Mouse (Mus musculus): ENCODE results near the gene Txndc5. TPM values are rescaled to one million over a fixed set of nuclear protein-coding genes. Genes with fewer than 3 reads are reported as not detected.
A peak's percentile ranks its signal among the peaks of the same experiment; 100 is the strongest.

The Txndc5 gene
- total RNA-seq (2021) = 10 to 100 TPM; 68.5 to 71.9 TPM

DNA sequence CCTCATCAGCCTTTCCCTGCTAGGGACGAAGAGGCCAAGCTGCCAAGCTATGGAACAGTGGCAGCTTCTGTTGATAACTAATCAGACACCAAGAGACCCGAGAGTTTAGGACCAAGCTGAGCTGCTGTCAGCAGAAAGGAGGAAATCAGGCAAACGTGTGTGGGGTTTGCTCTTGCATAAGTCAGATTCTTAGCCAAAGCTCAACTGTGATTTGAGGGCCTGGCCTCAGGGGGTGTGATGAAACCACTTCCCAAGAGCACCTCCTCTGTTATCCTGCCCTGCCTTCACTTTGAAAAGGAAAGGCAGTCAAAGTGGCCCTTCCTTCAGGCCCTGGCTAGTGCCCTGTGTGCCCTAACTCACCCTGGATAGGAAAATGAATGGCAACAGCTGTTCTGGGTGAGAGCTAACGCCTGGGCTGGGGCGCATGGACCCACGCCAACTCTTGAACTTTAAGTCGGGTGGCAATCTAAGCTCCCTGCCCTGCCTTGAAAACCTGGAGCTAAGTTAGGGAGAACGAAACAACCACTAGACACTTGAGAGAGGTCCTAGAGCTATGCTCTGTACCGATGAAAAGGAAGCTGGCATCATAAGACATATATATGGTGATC lies at the start of gene Txndc5:
Txndc5 (minus strand) TSS at position 138 of the 608 bp plus-strand sequence.
- intact Hi-C loops (cut with DNase I) = loop anchor here (5.0 kb wide), 2 partner anchors 54 to 186 kb away; no protein-coding TSS in a partner anchor
- DNase-seq = no peak

DNA sequence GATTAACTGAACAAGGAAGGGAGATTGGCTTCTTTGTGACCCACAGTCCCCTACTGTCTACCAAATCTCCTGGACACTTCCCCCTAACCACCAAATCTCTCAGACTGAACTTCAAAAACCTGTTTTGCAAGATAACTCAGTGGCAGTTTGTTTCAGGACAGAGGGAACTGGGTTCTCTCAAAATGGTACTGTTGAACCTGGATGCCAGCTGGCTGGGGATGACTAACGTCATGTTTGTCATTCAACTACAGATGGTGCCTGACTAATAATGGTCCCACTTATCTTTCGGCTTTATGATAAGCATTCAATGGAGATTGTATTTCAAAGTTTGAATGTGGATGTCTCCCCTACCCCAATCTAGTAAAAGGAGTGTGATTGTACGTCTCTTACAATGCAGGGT lies 46.0 kb upstream of the Txndc5 start:
- intact Hi-C loops (cut with DNase I) = no loop called here
- no peak for DNase-seq

DNA sequence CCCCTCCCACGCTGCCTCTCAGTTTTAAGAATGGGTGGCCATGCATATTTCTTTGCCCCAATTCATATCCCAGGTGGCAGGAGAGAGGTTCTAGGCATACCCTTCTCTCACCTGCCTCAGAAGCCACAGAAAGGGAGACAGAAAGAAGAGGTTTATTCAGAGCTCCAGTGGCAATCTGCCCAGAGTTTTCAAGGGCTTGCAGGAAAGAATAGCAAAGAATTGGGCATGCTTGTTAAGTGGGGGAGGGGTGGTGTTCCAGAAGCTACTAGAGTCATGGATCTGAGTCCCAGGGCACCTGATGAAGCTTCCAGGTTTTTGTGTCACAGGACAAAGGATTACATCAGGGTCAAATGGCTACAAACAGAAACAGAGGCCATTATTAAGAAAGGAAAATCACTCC lies 44.7 kb upstream of the Txndc5 start:
- intact Hi-C loops (cut with DNase I) = no loop called here
- DNase-seq = peak; percentile 37 to 41

DNA sequence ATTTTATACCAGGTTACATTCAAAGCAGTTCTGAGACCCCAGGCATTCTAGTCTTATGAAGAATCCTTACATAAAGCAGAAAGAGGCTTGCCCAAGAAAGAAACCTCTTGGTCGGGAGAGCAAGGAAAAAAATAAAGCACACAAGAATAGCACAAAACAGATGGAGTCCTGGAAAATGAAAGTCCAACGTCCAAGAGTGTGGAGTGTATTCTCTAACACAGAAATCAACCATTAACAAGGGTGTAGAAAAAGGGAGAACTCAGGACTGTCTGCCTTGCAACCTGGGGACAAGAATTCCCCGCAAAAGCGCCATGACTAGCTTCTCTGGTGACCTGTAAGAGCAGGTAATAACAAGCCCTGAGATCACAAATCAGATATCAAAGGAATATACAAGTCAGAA lies 36.6 kb upstream of the Txndc5 start:
- DNase-seq = no peak
- intact Hi-C loops (cut with DNase I) = no loop called here

DNA sequence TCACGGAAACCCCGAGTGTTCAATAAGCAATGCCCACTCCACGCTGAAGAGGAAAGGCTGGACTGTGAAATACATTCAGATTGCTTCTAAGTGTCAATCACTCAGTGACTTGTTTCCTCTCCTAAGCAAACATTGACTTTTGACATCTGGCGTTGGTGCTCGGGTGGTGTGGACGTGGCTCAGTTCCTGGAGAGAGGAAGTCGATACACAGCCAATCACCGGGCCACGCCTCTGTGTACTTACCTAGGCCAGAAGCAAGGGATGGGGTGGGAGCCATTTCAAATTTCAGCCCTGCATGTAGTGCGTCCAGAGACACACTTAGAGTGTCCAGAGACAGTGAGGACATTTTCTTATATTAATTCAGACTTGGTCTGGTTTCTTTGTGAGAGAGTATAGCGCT lies 26.0 kb upstream of the Txndc5 start:
- intact Hi-C loops (cut with DNase I) = no loop called here
- DNase-seq = no peak

DNA sequence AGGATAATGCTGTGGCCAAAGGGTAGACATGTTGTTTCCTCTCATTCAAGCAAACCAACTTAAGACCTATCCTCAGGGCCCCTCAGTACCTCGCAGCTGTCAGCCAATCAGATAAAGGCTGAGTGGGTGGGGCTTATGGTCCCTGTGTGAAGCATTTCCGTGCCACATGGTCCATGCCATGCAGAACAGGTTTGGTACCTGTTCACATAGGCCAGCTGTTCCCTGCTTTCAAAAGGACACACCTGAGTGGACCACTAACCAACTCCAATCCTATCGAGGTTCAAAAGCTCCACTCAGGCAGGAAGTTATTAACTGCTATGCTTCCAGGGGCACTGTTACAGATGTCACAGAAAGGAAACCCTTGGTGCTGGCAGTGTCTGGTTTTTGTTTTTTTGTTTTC lies 25.6 kb upstream of the Txndc5 start:
- DNase-seq = no peak
- intact Hi-C loops (cut with DNase I) = no loop called here

DNA sequence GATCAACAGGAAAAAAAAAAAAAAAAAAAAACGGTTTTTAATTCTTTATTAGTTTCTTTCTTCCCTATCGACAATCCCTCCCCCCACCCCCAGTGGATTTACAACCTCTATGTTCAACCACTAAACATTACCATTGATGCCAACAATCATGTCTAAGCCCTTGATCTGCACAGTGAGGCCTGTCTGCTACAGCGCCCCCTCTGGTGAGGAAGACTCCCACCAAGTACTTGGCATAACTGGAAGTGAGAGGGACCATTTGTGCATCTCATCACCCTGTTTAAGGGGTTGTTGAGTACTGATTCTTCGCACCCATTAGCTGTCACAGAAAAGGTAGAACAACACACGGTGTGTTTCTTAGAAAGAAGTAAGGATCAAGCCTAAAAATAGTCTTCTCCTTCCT lies 20.1 kb upstream of the Txndc5 start:
- intact Hi-C loops (cut with DNase I) = no loop called here
- DNase-seq = no peak

DNA sequence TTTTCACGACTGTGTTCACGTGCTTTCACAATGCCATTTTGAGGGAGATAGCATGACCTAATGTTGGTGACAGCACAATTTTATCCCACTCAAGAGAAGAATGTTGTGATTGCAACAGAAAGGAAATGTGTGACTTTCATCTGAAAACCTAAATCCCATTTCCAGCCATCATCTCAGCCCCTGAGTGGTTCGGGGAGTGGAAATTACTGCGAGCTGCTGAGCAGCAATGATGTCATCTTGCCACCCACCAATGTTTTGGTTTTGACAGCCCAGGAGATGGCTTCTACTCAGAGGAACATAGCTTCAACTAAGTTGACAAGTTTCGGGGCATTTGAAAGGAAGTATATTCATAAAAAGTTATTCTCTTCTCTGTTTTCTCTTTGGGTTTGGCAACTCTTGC lies 19.1 kb upstream of the Txndc5 start:
- intact Hi-C loops (cut with DNase I) = no loop called here

DNA sequence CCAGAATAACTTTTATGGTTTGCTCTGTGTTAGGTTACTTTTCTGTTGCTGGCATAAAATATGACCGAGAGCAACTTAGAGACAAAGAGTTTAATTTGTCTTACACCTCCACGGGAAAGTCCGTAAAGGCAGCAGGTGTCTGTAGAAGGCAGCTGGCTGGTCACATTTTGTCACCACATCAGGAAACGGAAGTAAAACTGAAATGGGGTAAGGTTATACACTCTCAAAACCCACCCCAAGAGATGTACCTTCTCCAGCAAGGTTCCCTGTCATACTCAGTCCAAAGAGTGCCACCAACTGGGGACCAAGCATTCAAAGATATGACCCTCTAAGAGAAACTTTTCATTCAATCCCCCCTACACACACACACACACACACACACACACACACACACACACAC lies 18.1 kb upstream of the Txndc5 start:
- no peak for DNase-seq
- intact Hi-C loops (cut with DNase I) = no loop called here

More for the DNA sequence above, 19.1 kb upstream of the Txndc5 start:
- no peak for DNase-seq

DNA sequence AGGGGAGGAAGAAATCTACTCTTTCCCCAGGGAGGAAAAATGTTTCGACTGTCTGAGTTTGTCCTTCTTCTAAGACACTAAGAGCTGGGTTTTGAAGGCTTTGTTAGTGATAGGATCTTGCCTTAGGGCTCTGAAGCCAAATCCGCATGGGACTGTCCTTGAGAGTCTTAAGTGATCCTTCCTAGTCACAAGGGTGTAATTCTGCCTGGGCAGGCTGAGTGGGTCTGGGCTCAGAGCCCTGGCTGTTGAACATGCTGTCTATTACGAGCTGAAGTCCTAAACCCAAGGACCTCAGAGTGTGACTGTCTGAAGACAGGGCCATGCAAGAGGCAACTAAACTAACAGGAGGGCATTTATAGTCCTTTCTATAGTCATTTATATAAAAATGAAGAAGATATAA lies 16.8 kb upstream of the Txndc5 start:
- intact Hi-C loops (cut with DNase I) = no loop called here
- DNase-seq = peak in 1 of 2 experiments; percentile 20

DNA sequence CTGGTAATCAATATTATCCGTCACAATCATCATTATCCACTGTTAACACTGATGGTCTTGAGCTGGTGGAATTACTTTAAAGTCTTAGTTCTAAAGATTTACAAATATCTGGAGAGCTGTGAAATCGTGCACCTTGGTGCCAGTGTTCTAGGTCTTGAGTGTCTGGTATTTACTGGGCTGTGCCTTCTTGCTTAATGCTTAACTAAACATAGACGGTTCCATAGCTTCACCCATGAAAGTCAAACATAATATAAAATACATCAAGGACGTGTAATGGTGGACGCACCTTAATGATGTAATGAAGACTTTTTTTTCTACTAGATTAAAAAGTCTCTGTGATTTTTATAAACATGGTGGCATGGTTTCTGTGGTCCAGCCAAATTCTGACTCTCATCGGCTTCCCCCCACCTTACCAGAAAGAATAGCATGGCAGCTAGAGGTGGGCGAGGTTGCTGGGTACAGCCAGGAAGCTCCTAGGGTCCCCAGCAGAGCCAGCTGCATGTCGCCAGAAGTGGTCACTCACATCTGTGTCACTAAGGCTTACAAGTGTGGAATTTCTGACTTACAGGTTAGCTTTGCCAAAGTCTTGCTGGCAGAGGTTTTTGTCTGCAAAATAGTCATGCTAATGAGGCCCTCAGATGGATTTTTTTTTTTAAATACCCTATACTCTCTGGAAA lies 16.3 kb upstream of the Txndc5 start:
- intact Hi-C loops (cut with DNase I) = no loop called here
- no peak for DNase-seq

DNA sequence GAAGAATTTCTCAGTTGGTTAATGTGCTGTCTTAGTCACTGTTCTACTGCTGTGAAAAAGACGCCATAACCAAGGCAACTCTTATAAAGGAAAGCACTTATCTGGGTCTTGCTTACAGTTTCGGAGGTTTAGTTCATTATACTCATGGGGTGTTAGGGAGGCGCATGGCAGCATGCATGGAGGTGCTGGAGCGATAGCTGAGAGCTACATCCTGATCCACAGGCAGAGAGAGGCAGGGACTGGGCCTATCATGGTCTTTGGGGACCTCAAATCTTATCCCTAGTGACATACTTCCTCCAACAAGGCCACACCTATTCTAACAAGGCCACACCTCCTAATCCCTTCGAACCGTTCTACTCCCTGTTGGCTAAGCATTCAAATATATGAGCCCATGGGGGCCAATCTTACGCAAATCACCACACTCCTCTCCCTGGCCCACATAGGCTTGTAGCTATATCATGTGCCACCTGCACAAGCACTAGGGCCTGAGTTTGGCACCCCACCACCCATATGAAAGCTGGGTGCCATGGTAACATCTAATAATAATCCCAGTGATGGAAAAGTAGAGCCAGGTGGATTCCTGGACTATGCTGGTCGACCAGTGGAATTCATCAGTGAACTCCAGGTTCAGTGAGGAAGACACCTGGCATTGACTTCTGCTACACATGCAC lies 15.0 kb upstream of the Txndc5 start:
- no peak for DNase-seq
- intact Hi-C loops (cut with DNase I) = no loop called here

DNA sequence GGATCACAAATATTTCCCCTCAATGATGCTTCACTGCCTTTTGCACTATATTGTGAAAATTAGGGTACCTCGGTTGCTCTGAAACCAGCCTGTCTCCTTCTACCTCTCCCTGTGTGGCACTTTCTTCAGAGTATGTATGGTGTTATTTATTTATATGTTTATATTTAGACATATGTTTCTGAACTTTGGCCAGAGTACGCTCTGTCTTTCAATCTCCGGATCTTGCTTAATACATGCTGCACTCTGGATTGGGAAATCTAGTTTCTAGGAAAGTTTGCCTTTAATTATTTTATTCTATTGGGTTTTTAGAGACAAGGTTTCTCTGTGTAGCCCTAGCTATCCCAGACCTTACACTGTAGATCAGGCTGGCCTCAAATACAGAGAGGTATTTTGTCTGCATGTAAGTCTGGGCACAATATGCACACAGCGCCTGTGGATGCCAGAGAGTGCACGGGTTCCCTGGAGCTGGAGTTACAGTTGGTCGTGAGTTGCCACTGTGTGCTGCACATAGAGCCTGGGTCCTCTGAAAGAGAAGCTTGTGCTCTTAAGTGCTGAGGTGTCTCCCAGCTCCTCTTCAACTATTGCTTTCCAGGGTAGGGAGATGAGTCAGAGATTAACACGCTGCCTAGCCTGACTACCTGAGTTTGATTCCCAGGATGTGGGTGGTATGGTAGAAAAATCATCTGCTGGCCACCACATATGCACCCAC lies 10.7 kb upstream of the Txndc5 start:
- DNase-seq = no peak
- intact Hi-C loops (cut with DNase I) = no loop called here

DNA sequence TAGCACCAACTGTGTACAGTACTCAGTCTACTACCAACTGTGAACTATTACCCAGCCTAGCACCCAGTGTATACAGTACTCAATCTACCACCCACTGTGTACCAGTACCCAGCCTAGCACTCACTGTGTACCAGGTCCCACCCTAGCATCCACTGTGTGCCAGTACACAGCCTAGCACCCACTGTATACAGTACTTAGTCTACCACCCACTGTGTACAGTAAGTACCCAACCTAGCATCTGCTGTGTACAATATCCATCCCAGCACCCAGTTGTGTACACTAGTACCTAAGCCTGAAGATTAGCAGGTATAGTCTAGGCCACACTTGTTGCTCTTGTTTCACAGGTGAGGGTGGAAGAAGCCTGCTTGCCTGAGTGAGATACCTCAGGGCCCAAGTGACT lies 8.9 kb upstream of the Txndc5 start:
- intact Hi-C loops (cut with DNase I) = no loop called here
- no peak for DNase-seq

DNA sequence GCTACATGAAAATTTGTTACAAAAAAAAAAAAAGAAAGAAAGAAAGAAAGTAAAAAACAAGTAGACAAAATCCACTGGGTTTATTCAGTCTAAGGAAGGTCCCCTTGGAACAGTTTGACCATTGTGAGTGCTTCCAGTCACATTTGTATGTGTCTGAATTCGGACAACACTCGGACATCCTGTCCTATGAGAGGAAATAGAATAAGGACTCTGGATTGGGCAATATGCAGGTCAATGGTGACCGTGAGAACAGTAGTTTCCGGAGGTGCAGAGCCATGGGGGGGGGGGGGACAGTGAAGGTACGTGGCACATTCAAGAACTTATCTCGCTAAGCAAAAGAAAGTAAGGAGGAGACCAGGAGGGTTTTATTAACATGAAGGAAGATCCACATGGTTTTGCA lies 6.1 kb upstream of the Txndc5 start:
- intact Hi-C loops (cut with DNase I) = no loop called here
- DNase-seq = no peak

DNA sequence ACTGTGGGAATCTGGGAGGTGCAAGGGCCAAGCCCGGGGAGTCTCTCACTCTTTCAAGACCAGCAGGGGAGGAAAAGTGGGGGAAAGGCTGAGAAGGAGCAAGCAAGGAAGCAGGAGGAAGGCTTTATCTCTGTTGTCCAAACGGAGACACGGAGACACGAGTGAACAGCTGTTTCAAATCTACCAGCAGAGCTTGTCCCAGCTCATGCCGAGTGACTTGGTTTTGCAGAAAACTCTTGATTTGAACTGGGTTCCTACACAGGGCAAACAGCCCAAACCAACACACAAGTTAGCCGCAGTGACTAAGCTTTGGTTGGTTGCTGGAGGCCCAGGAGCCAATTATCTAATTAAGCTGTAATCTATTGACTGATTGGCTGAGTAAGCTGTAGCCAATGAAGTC lies 5.4 kb upstream of the Txndc5 start:
- DNase-seq = peak; percentile 28 to 32
- intact Hi-C loops (cut with DNase I) = no loop called here

DNA sequence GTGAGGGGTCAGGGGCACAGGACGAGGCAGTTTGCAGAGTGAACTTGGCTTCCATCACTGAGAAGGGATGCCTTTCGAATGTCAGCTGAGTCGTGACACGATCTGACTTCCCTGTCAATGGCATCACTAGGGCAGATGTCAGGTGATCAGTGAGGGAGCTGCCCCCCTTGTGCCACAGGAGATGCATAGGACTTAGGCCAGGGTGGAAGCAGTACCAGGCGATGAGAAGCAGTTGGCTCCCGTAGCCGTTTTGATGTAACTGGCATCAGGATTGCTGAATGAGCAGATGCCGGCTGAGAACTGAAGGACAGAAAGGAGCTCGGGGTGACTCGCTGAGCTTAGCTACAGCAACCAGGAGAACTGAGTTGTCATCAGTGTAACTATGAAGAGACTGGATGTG lies 4.8 kb upstream of the Txndc5 start:
- intact Hi-C loops (cut with DNase I) = no loop called here

DNA sequence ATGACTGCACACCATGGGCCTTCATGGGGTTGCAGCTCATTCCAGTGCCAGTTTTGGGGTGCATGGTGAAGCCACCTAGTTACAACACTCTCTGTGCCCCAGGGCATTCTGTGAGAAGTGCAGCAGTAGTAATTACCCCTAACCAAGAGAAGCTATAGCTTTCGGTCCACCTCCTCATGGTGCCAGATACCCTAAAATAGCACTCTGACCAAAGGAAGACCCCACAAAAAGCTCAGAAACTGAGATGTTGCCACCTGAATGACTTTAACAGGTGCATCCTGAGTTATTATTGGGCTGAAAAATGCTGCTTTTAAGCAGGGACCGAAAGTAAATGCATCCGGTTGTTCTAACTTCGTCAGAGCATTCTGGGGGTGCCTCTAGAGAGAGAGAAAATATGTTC lies 2.9 kb upstream of the Txndc5 start:
- DNase-seq = no peak
- intact Hi-C loops (cut with DNase I) = no loop called here

More for the DNA sequence above, 4.8 kb upstream of the Txndc5 start:
- no peak for DNase-seq

DNA sequence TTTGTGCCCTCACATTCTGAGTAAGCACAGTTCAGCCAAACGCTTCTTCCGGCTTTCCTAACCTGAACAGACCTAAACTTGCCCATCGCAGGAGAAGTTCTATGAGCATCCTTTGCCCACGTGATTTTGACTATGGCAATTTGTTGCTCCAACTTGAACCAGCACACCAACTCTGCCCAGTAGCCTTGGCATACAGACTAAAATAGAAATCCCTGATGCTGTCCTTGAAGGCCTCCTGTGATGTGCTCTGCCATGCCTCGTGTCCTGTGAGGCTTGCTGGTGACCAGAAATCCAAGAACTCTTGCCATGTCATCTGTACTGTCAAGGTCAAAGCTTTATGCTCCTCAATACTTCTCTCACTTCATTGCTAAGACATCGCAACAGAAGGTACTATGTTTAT lies 952 bp upstream of the Txndc5 start:
- DNase-seq = no peak
- intact Hi-C loops (cut with DNase I) = loop anchor here (5.0 kb wide), 2 partner anchors 53 to 187 kb away; no protein-coding TSS in a partner anchor

DNA sequence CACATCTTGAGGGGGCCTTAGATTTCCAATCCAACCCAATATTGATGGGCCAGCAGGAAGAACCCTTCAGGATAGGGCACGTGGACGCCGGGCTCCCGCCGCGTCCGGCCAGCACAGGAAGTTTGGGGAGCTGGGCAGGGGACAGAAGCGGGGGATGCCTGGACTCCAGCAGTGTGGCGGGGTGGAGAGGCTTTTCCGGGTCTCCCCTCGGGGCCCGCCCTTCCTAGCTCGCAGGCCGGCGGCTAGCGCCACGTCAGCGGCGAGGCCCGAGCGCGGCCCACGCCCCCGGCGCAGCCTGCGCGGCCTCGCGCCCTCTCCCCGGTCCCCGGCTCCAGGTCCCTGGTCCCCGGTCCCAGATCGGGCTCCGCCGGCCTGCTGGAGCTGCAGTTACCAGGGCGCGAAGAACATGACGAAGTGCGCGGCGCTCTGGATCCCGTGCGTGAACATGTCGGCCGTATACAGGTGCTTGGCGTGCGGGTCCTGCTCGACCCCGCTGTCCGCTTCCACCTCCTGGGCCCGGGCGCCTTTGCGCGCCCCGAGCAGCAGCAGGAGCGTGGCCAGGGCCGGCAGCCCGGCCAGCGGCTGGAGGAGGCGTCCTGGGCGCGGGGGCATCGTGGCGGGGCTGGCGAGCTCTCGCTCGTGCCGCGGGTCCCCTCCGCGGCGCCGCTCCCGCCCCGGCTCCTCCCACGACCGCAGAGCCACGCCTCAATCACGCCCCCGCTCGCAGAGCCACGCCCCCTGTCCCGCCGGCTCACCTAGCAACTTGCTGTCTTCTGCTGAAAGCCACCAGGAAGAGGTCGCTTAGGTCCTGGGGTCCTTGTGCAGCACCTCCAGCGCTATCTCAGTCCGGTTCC lies 600 bp downstream of the Txndc5 start:
- intact Hi-C loops (cut with DNase I) = loop anchor here (5.0 kb wide), 2 partner anchors 54 to 186 kb away; no protein-coding TSS in a partner anchor
- DNase-seq = peak; percentile 91 to 92

Measured in heart, postnatal 10 days (tissue).